Mouse (Mus musculus) adrenal gland, adult 8-10 months (tissue): ENCODE measurements around the gene Tusc2. TPM values are rescaled to one million over a fixed set of nuclear protein-coding genes. Genes with fewer than 3 reads are reported as not detected.

Experiments
- DNase-seq: peaks from one replicate; pipeline ENCODE4 v3.0.0; 2022
- total RNA-seq, 4 experiments: library from RNA; stranded (reverse); gene quantifications; 2 replicates each; pipeline ENCODE4 v1.2.4; 2022

Gene Tusc2
- total RNA-seq, result 10 to 100 TPM; 55.1 to 64.1 (median 61.8) TPM

DNA sequence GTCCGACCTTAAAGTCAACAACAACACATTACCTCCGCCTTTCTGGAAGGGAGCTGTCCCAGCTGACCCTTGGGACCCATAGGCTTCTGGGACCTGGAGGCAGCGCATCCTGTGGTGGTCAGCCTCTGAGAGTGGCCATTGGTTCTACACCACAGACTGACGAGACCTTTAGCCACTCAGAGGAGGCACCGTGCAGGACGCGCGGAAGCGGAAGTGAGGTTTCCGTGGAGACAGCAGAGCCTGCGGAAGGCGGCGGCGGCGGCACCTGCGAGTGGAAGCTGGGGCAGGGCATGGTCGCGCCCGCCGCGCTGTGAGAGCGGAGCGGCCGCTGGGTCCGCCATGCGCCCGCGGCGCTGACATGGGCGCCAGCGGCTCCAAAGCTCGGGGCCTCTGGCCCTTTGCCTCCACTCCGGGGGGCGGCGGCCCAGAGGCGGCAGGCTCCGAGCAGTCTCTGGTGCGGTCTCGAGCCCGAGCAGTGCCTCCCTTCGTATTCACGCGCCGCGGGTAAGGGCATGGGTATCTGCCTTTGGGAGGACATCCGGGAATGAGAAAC lies at the start of gene Tusc2:
Tusc2 (plus strand) TSS at position 227 of the 553 bp plus-strand sequence.
- DNase-seq, result peak; percentile 95

DNA sequence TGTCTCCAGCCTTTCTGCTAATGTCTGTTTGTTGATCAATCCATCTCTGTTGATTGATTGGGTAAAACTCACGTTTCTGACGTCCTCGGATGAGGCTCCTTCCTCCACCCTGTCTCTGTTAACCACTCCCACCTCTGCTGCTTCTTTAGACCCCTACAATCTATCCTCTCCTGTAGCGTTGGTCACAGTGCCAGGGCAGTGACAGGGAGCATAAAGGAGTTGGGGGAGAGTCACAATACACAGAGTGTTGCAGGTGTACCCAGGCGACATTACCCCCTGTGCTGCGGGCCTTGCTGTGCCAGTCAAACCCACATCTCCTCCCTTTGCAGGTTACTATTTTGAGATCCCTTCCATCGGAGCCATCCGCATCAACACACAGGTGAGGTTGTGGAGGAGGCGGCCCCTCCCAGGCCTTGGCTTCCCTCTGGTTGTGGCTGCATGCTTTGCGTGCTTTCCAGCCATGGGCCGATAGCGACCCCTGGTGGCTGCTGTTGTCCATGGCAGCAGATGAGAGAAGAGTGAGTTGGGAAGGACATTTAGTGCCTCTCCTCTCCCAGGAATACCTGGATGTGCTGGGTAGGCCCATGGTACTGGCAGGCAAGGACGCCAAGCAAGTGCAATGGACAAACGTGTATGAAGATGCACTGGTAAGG lies 48.6 kb upstream of the Tusc2 start:
- DNase-seq, result peak; percentile 54

DNA sequence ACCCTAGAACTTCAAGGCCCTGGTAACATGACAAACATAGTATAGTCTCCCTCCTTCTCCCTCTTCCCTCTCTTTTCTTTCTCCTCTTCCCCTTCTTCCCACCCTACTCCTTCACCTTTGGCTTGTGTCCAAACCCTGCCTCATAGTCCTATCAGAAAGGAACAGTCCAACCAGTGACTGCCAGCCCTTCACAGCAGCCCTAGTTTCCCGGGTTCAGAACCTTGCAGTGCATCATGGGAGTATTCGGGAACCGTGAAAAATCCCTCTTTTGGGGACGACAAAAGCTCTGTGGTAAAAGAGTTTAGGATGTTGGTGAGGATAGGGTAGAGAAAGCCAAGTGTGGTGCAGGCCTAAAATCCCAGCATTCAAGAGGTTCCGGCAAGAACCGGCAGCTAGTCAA lies 42.7 kb upstream of the Tusc2 start:
- DNase-seq, result no peak

DNA sequence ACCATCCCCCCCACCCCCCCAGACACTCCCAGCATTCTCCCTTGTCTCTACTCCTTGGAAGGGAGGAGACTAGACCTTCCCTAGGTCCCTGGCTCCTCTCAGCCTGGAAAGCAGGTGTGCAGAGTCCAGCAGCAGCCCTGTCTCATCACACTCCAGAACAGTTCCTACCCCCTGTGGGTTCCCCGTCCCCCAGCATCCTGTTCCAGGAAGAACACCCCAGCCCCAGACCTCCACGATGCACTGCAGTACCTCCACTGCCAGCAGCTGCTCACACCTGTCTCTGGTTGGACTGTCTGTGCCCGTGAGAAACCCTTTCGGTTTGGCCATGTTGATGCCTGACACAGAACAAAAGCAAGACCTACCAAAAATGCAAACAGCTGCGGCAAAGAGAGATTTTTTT lies 41.9 kb upstream of the Tusc2 start:
- DNase-seq, result no peak

DNA sequence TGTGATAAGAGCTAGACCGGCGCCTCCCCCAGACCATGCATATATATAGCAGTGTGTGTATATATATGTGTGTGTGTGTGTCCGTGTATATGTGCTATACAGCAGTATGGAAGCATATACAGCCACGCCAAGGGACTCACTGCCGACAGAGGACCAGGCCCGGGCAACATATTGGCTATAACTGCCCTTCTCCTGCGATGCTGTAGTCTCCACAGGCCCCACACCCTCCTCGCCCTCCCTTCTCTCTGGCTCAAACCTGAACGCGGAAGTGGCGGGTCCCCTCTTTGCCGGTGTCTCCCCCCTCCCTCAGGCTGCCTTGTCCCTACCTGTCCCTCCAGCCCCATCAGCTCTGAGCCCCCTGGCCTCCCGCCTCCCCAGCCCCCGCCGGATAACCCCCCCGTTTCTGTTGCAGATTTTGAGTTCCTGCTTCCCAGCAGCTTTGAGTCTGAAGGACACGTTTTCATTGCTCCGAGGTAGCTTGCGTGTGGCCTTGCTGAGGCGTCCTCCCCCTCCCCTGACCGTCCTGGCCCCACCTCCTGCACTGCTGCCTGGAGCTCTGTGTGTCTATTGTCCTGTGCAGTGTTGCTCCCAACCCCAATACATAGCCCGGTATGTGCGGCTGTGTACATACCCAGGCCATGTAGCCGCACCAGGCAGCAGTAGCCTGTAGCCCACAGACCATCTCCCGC lies 41.2 kb upstream of the Tusc2 start:
- DNase-seq, result no peak

DNA sequence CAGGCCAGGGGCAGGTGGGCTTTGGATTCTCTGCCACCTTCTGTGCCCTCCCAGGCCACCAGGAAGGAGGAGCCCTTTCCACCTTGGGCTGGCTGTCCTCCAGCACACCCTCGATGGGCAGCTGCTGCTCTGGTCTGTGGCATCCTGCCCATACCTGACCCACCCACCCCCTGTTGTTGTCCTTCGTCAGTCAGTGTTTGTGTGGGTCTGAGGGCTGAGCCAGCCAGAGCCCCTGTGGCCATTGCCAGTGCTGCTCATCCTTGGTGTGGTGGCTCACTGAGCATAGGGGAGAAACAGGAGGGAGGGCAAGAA lies 40.7 kb upstream of the Tusc2 start:
- DNase-seq, result no peak

DNA sequence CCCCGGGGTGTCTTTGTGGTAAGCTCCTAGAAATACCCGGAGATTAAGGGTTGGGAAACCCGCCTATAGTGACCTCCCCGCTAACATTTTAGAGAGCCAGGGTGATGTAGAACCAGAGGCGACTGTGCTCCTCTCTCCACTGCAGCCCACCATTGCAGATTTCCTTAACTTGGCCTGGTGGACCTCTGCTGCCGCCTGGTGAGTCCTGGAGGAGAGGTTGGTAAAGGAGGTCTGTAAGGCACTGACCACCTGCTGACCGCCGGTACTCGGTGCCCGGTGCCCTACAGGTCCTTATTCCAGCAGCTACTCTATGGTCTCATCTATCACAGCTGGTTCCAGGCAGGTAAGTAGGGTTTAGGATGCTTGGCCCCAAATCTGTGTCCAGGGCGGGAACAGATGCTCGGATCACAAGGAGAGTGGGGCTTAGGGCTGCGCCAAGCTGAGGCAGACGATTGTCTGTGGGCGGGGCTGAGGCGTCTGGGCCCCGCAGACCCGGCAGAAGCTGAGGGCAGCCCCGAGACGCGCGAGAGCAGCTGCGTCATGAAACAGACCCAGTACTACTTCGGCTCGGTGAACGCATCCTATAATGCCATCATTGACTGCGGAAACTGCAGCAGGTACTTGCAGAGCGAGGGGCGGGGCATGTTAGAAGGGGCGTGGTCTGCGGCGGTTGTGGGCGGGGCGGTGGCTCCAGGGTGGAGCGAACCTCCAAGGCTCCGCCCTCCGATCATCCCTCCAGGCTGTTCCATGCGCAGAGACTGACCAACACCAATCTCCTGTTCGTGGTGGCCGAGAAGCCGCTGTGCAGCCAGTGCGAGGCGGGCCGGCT lies 36.6 kb upstream of the Tusc2 start:
- no peak for DNase-seq

DNA sequence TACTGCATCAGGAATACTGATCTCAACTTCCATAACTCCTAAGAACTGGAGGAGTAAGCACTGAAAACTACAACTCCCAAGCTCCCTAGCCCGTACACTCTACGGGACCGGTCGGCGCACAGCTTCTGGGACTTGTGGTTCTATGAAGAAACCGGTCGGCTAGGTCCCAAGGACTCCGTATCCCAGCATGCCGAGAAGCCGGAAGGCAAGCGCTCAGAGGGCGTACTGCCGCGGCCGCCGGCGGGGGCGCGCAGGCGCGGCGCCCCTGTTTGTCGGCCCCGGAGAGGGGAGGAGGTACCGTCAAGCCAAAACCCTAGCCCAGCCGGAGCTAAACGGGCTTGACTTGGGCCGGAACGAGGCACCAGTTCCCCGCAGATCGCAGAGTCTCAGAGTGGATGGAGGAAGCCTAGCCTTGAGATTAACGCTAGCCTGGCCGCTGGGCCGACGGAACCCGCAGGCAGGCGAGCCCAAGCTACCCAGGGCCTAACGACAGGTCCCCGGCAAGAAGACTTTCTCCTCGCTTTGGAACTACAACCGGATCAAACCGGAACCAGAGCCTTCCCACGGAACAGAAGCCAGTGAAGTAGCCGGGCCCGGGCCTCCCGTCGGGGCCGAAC lies 29.2 kb upstream of the Tusc2 start, which contains the start of gene Tmem115:
Tmem115 (plus strand) TSS at position 155 of the 617 bp plus-strand sequence.
- peak; percentile 95 for DNase-seq

DNA sequence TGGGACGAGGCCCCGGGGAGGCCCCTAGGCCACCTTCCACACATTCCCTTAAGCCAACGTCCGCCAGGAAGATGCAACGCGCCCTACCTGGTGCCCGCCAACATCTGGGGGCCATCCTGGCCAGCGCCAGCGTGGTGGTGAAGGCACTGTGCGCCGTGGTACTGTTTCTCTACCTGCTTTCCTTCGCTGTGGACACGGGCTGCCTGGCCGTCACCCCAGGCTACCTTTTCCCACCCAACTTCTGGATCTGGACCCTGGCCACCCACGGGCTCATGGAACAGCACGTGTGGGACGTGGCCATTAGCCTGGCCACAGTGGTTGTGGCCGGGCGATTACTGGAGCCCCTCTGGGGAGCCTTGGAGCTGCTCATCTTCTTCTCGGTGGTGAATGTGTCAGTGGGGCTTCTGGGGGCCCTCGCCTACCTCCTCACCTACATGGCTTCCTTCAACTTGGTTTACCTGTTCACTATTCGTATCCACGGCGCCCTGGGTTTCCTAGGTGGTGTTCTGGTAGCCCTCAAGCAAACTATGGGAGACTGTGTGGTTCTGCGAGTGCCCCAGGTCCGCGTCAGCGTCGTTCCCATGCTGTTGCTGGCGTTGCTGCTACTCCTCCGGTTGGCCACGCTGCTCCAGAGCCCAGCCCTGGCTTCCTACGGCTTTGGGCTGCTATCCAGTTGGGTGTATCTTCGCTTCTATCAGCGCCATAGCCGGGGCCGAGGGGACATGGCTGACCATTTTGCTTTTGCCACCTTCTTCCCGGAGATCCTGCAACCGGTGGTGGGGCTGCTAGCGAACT lies 28.4 kb upstream of the Tusc2 start:
- DNase-seq, result no peak

DNA sequence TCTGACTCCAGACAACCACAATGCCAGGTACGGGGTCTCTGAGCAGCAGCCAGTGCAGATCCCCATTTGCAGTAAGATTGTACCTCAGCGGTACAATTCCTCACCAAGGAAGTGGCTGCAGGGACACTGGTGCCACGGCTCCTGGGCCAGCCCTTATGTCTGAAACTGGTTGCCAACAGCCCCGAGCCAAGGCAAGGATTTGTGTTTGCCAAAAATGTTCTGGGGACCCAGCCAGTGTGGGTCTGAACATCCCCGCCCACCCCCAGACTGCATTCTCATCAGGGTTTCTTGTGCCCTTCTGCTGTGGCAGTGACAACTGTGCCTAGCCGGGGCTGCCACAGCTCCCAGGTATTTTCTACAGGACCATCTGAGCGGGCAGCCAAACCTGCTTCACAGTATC lies 24.8 kb upstream of the Tusc2 start:
- DNase-seq, result no peak

DNA sequence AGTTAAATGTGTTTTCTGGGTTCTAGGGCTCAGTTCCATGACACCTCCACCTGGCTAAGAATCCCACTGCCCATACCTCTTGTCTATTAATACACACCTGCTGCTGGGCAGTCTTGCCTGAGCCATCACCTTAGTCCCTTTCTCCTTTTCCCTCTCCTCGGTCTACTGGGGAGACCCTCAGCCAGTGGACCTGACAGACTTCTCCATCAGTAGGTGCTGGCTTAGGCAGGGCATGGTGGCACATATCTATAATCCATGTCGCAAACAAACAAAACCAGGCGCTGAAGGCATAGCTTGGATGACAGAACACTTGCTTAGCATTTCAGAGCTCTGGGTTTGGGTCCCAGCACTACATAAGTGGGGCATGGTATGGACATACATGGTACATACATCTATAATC lies 24.3 kb upstream of the Tusc2 start:
- no peak for DNase-seq

DNA sequence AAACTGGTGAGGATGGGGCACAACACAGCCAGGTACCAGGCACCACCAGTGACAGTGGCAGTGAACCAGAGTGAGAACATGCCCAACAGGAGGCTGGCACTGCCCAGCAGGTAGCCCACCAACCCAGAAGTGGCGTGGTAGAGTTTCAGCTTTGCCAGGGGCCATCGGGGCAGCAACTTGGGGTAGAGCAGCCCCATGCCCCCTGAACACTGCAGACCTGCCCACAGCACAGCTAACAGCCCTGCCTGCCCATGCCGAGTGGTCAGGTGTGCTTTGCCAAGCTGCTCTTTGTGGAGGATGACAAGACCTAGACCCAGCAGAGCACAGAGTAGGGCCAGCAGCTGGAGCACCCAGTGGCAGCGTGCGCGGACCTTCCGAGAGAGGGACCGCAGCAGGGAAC lies 23.1 kb upstream of the Tusc2 start:
- no peak for DNase-seq

DNA sequence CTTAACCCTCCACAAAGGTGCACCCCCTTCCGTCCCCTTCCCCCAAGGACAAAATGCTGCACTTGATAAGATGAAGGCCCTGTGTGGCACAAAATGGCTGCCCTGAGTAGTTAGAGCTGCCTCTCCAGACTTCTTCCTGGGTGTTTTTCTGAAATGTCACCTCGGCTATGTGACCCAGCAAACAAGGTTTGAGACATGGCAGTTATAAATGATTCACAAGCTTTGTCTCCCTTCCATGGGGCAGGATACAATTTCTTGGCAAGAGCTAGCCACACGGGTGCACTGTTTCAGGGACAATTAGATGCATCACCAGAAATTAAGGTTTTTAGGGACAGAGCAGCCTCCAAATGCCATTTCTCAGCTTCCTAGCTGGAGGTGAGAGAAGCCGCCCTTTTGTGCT lies 22.6 kb upstream of the Tusc2 start:
- DNase-seq, result no peak

DNA sequence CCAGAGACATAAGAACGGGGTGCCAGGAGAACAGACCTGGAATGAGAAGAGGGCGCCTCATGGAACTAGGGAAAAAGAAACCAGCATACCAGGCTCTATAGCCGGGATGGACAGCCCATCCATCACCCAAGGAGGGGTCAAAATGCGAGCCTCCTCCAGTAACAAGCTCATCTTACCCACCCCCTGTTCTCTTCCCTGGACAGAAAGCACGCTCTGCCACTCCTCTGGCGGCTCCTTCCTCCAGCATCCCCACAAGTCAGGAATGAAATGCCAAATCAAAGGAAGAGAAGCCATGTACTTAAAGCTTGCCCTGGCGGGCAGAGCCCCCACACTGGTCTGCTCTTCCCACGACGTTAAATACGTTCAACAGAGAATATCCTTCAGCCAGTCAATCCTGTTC lies 22.1 kb upstream of the Tusc2 start:
- no peak for DNase-seq

DNA sequence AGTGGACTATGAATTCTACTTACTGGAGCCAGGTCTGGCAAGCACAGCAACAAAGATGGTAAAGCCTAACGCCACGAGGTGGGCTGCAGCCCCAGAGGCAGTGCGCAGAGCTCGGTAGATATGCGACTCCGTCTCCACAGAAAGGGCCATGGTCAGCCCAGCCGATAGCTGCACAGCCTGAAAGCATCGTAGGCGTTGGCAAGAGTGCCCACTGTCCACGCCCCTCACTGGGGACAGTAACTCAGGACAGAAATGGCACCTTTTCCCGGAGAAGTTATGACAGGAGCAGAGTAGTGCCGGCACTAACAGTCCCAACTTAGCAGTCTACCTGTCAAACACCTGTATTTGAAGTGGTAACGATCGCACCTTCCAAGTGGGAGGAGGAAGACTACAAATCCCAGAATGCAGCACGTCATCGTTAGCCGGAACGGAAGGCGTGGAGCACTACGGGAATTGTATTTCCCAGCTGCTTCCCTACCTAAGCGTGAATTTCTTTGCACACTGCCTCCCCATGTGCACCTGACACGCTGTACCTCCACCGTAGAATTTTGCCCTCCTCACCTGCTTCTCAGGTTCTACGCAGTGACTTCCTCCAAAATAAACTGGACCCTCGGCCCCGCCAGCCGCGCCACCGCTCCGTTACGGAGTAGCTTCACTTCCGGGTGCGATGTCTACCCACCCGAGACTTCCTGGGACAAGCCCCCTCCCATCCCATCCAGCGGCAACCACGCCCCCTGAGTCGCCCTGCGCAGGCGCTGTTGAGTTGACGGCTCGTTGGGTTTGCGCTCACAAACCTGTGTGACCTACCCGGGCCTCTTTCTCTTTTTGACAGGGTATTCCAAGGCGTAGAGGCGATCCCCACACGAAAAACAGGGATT lies 21.3 kb upstream of the Tusc2 start, which contains the start of the genes Cyb561d2 and Nprl2:
Cyb561d2 (minus strand) TSS at position 720 of the 878 bp plus-strand sequence.
Nprl2 (plus strand) TSS at position 753 of the 878 bp plus-strand sequence.
- peak; percentile 93 for DNase-seq

DNA sequence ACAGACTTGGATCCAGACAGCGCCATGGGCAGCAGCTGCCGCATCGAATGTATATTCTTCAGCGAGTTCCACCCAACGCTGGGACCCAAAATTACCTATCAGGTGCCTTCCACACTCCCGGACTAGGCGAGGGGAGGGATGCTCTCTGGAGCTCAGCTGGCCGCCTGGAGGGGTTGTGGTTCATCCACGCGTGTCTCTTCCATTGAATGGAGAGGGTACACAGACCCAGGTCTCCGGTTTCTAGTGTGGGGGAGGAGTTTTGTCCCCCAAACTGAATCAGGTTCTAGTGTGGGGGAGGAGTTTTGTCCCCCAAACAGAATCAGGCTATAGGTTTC lies 20.7 kb upstream of the Tusc2 start:
- DNase-seq, result no peak

DNA sequence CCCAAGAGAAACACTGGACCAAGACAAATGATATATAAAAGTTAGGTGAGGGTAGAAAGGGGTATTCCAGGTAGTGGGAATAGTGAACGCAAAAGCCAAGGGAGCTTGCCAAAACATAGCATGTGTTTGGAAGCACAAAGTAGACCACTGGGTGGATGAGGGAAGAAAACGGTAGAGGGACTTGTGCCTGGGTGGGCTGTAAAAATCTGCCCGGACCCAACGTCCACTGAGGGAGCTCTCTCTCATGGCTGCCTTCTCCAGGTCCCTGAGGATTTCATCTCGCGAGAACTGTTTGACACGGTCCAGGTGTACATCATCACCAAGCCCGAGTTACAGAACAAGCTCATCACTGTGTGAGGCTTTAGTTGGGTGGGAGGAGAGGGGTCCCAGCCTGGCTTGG lies 20.3 kb upstream of the Tusc2 start:
- DNase-seq, result no peak

DNA sequence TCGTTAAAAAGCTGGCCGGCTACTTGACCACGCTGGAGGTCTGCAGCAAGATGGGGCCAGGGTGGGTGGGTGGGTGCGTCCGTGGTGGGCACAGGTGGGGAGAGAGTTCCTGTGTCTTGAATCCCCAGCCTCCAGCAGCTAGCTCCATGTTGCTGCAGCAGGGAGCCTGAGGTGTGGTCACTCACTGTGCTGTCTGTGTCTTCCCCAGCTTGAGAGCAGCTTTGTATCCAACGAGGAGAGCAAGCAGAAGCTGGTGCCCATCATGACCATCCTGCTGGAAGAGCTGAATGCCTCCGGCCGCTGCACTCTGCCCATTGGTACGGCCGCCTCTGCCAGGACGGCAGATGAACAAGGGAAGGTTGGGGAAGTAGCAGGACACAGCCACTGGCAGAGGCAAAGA lies 19.8 kb upstream of the Tusc2 start:
- no peak for DNase-seq

DNA sequence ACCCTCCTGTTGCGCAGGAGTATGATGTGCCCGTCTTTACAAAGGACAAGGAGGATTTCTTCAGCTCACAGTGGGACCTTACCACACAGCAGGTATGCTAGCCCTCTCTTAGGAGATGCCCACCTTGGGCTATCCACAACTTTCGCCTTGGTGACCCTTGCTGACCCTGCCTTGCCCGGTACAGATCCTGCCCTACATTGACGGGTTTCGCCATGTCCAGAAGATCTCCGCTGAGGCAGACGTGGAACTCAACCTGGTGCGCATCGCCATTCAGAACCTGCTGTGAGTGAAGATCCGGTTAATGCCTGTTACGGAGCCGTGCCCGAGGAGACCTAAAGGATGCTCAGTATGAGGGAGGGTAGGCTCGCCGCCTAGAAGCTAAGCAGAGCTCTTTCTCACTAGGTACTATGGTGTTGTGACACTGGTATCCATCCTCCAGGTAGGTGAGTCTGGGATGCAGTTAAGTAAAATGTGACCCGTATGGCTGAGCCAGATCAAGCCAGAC lies 18.8 kb upstream of the Tusc2 start:
- DNase-seq, result no peak

DNA sequence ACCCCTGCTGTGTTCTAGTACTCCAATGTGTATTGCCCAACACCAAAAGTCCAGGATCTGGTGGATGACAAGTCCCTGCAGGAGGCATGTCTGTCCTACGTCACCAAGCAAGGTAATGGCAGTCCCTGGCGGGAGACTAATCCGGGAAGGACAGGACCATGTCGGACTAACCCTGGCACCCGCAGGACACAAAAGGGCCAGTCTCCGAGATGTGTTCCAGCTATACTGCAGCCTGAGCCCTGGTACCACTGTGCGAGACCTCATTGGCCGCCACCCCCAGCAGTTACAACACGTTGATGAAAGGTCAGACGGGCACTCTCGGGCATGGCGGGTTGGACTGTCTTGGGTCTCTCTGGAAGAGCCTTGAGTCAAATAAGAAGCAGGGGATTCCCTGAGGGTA lies 18.3 kb upstream of the Tusc2 start:
- DNase-seq, result no peak

DNA sequence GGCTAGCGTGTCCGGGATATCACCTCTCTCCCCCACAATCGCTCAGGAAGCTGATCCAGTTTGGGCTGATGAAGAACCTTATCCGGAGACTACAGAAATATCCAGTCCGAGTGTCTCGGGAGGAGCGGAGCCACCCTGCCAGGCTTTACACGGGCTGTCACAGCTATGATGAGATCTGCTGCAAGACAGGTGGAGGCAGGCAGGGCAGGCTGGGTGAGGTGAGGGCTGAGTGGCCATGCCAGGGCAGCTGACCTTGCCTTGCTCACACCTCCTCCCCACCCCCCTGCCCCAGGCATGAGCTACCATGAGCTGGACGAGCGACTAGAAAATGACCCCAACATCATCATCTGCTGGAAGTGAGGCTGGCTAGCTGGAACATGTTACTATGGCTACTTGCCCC lies 17.9 kb upstream of the Tusc2 start:
- DNase-seq, result no peak
